Mouse (Mus musculus) forelimb bud, embryonic 11.5 days (tissue): Measurements from ENCODE around the gene Txnrd2.

Experiments used
- DNase-seq: peaks from one replicate; pipeline ENCODE4 v3.0.0-alpha.2; 2012; ENCODE audit warnings: low read depth, low spot score

The Txnrd2 gene

GRCm38 (mm10) chr16:18451486-18452181, 25.4 kb downstream of the Txnrd2 start:
- DNase-seq, result no peak

GRCm38 (mm10) chr16:18452361-18452862, 26.2 kb downstream of the Txnrd2 start:
- DNase-seq, result no peak

DNA sequence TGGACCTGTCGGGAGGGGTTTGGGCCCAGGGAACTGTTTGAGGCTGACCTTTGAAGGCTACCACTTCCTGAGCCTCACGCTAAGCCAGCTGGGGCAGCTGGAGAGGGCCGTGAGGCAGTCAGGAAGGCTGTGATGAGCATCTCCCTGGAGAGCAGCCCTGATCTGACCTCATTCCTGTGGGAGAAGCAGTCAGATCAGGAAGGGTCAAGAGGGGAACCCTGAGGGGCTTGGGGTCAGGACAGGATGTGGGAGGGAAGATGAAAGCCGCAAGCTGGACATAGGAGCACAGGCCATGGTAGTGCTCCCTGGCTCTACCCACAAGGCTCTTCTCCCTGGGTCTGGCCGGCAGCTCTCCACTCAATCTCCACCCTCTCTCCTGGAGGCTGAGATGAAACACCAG, 27.7 kb downstream of the Txnrd2 start:
- no peak for DNase-seq

GRCm38 (mm10) chr16:18455407-18455806, 29.2 kb downstream of the Txnrd2 start:
- no peak for DNase-seq

DNA sequence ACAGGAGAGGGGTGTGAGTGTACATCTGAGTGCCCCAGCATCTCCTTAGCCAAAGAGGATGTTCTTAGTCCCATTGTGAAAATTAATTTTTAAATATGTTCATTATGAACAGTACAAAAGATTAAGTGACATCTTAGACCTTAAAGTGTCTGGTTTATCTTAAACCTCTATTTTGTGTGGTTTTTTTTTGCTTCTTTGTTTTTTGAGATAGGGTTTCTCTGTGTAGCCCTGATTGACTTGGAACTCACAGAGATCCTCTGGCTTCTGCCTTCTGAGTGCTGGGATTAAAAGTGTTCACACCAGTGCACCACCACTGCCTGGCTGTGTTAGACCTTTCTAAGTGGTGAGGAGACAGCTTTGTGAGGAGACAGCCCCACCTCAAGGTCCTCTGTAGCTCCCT, 32.5 kb downstream of the Txnrd2 start:
- DNase-seq, result no peak

- no peak for DNase-seq
These were observed 33.3 kb downstream of the Txnrd2 start for GRCm38 (mm10) chr16:18459335-18459954.

- no peak for DNase-seq
These were observed 33.8 kb downstream of the Txnrd2 start for GRCm38 (mm10) chr16:18459955-18460370.

DNA sequence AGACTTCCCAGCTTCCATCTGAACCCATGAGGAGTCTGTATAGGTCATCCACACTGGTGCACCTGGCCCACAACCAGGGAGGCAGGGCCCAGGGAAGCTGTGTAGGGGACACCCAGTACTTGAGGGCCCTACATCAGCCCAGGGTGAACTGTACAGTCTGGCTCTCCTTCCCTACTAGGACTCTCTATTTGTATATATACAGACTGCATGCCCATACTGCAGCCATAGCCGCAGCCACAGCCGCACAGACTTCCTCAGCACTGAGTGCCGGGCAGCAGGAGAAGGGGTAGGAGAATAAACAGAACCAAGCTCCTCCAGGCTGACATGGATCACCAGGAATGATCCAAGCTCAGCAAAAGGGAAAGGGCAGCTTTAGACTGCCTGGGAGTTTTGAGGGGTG, 34.6 kb downstream of the Txnrd2 start:
- DNase-seq, result no peak

DNA sequence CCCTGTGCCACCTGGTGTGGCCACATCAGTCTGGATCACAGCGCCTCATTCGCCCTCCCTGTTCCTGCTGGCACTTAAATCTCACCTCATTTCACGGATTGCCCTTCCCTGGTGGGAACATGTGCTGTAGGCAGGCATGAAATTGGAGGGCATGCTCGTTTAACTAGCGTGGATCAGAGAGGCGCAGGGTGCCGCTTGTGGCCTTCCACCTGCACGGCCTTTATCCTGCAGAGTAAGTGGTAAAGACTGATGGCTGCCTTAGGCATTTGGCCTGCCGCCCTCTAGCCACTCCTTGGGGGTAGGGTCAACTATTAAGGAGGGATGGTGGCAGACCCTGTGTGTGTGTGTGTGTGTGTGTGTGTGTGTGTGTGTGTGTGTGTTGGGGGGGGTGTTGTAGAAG, 35.8 kb downstream of the Txnrd2 start:
- DNase-seq, result no peak

DNA sequence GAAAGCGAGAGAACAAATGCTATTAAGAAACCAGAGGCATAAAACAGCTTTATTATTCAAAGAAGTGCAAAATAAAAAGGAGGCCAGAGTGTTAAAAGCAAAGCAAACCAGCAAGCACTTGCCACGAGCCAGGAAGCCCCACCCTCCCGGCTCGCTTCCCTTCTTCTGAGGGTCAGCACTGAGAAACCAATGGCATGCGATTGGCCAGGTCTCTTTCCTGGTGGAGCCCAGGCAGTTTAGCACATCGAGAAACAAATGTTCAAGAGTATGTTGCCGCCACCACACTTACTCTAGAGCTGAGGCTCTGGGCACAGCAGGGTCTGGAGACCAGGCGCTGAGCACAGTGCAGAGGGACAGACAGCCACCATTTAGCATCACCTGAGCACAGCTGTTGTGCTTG, 36.4 kb downstream of the Txnrd2 start:
- DNase-seq, result no peak

DNA sequence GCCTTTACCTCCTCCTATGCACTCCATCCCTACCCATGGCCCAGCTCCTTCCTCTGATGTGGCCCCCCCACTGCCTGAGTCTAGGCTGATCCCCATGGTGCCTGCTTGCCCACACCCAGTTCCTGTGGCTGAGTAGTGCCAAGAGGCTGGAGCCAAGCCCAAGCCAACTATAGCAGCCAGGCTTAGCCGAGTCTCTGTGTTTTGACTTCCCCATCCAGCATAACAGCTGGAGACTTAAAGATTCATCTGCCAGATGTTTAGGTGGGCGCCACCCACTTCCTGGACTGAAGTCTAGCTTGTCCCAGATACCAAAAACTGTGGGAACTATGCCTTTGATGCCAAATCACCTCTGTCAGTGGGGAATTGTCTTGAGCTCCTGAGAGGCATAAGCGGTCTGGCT, 38.1 kb downstream of the Txnrd2 start:
- no peak for DNase-seq

DNA sequence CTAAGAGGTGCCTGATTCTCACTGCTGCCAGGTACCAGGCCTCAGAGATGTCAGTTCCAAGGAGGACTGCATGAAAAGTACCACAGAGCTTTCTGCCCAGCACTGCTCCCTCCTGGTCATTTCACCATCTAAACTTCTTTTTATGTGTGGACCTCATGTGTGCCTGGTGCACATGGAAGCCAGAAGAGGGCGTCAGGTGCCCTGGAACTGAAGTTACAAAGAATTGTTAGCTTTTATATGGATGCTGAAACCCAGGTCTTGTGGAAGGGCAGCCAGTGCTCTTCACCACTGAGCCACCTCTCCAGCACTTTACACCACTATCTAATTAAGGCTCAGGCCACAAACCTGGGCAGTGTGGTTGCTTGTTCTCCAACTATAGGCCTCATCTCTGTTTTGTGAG, 44.6 kb downstream of the Txnrd2 start:
- no peak for DNase-seq

DNA sequence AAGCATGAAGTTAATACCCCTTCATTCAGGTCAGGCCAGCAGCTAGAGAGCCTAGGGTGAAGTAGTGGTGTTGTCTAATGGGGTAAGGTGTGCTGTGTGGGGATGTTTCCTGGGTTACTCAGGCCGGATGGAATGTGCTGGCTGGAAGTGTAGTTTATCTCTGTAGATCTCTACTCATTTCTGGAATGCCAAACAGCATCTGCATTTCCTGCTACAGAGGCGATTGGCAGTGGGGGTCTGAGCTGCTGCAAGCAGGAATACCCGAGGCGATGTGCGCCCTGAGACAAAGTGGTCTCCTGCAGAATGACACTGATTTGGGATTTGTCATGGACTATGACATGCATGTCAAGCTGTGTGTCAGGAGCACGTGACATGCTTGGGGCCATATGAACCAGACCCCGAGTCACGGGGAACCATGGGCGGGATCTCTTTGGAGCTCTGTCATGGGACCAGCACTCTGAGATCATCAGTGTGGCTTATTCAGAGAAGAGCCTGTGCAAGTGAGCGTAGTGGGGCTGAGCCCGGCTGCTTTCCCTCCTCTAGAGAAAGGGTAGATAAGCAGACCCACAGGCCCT, 45.3 kb downstream of the Txnrd2 start:
- no peak for DNase-seq

DNA sequence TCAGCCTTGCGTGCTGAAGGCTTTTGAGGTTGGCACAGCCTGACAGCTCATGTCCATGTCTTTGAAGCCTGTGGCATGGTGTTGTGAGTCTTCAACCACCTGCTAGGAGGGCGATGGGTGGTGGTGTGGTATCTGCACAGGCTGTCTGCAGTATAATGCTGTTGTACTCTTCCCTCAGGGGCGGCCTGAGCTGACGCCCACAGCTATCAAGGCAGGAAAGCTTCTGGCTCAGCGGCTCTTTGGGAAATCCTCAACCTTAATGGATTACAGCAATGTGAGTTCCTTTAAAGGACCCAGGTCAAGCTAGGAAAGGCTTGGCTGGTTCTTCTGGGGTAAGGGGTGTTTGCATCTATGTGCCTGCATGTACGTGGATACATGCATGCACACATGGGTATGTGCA, 45.8 kb downstream of the Txnrd2 start:
- no peak for DNase-seq

DNA sequence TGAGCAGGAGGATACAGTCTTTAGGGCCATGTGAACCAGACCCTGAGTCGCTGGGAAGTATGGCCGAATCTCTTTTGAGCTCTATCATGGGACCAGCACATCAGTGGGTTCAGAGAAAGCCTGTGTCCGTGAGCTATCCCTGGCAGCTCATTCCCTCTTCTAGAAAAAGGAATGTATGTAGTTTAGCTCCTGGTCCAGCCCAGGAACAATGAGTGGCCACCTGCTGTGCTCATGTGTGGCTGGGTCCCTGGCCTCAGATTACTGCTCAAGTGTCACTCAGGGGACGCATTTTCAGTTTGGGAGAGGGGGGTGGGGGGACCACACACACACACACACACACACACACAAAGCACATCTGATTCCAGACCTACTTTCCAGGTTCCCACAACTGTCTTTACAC, 46.2 kb downstream of the Txnrd2 start:
- no peak for DNase-seq

GRCm38 (mm10) chr16:18472976-18473375, 46.8 kb downstream of the Txnrd2 start:
- DNase-seq, result no peak

DNA sequence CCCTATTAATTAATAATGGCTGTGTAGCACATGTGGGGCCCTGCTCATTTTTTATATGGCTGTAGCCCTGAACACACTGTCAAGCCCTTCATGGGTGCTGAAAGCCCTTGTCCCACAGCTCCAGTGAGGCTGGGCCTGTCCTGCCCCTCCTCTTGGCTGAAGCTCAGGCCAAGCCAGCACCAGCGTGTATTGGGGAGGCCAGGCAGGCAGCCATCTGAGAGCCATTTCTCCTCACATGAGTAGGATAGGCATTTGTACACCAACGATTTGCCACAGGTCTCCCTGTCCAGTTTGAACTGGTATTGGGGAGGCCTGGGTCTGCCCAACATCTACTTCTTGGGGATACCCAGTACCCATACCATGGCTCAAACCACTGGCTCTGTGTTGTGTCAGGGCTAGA, 47.8 kb downstream of the Txnrd2 start:
- no peak for DNase-seq

- no peak for DNase-seq
These were observed 51.8 kb downstream of the Txnrd2 start for GRCm38 (mm10) chr16:18477996-18478395.

GRCm38 (mm10) chr16:18479667-18480066, 53.5 kb downstream of the Txnrd2 start:
- no peak for DNase-seq

GRCm38 (mm10) chr16:18480933-18481485, 54.8 kb downstream of the Txnrd2 start:
- DNase-seq, result no peak

DNA sequence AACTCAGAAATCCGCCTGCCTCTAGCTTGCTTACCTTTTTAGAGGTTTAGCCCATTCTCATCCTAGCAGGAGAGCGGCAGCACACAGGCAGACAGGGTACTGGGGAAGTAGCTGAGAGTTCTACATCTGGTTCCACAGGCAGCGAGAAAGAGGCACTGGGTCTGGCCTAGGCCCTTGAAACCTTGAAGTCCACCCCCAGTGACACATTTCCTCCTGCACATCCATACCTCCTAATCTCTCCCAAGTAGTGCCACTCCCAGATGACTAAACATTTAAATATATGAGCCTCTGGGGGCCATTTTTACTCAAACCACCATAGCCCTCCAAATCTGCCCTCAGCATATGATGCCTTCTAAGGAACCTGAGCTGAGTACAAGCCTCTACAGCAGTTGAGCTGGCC, 56.2 kb downstream of the Txnrd2 start:
- no peak for DNase-seq

DNA sequence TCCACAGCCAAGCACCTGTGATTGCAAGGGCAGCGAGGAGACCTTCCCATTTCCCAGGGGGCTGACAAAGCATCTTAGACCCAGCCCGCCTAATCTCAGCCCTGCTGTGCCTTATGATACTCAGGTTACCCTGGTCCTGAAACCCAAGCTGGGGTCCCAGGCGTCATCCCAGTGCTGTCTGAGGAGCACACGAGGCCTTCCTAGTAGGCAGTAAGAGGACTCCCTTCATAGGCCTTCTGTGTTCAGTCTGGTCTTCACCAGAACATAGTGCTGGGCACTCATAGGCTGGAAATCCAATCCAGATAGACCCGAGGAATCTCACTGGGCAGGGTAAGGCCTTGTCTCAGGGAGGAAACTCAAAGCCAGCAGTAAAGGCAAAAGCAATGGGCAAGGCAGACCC, 57.7 kb downstream of the Txnrd2 start:
- DNase-seq, result no peak

- DNase-seq, result no peak
These were observed 58.2 kb downstream of the Txnrd2 start for GRCm38 (mm10) chr16:18484386-18484785.
